Mouse (Mus musculus) neural tube, embryonic 11.5 days (tissue): ENCODE results near the gene Jade3. TPM values are rescaled to one million over a fixed set of nuclear protein-coding genes. Genes with fewer than 3 reads are reported as not detected.
"Not testable (repeated sequence)": the region's sequence is repeated elsewhere in the genome, so short reads cannot be mapped to it uniquely, and the experiment has no call there.

Source experiments
- ATAC-seq: fragments of 200-750 bp; cut with Nextera tagmentation; 2 replicates; pipeline ENCODE4 v1.8.0; 2017; ENCODE audit warnings: moderate number of reproducible peaks, mild to moderate bottlenecking, moderate TSS enrichment, moderate library complexity; ENCODE audit not compliant: insufficient read depth, low FRiP score, low TSS enrichment
- DNase-seq: peaks from one replicate; pipeline ENCODE4 v3.0.0-alpha.2; 2015; ENCODE audit warnings: low spot score
- H3K27ac ChIP-seq: fragments of 300-500 bp; sonication (generic); 2 replicates; pipeline ENCODE4 v1.5.1; 2014; ENCODE audit warnings: low read depth, mild to moderate bottlenecking, low read length
- H3K27me3 ChIP-seq: fragments of 300-500 bp; sonication (generic); 2 replicates; pipeline ENCODE4 v1.6.1; 2014; ENCODE audit warnings: mild to moderate bottlenecking, low read length, mixed read lengths; ENCODE audit not compliant: control insufficient read depth, insufficient read depth
- H3K36me3 ChIP-seq: fragments of 300-500 bp; sonication (generic); 2 replicates; pipeline ENCODE4 v1.6.1; 2014; ENCODE audit warnings: mild to moderate bottlenecking, low read length, moderate library complexity, mixed read lengths; ENCODE audit not compliant: control insufficient read depth, insufficient read depth
- H3K4me1 ChIP-seq: fragments of 300-500 bp; sonication (generic); 2 replicates; pipeline ENCODE4 v1.6.1; 2014; ENCODE audit warnings: low read length, mixed read lengths; ENCODE audit not compliant: control insufficient read depth, insufficient read depth
- H3K4me2 ChIP-seq: fragments of 300-500 bp; sonication (generic); 2 replicates; pipeline ENCODE4 v1.6.1; 2014; ENCODE audit warnings: low read depth, mild to moderate bottlenecking, moderate library complexity
- H3K4me3 ChIP-seq: fragments of 300-500 bp; sonication (generic); 2 replicates; pipeline ENCODE4 v1.5.1; 2014; ENCODE audit warnings: low read depth, low read length
- H3K9ac ChIP-seq: fragments of 300-500 bp; sonication (generic); 2 replicates; pipeline ENCODE4 v1.6.1; 2014; ENCODE audit warnings: mild to moderate bottlenecking, low read length
- H3K9me3 ChIP-seq: fragments of 300-500 bp; sonication (generic); 2 replicates; pipeline ENCODE4 v1.6.1; 2016; ENCODE audit warnings: low read length; ENCODE audit not compliant: control insufficient read depth
- WGBS: fragments of 180-500 bp; shearing (Covaris S2); extraction: QIAGEN DNeasy Blood & Tissue Kit; methylation state at CpG from one replicate; pipeline ENCODE4 v1.1.7; 2014; 5-methylcytosine and 5-hydroxymethylcytosine counted together
- polyA plus RNA-seq: library from polyadenylated mRNA; unstranded; fragments of >200 nt; fragmentation: Nextera tagmentation; extraction: Ambion mirVana; gene quantifications from 2 replicates; pipeline ENCODE4 v1.2.1, GENCODE M21; 2014

The Jade3 gene
- 8.4 and 9.5 TPM in 2 replicates for polyA plus RNA-seq

- Histone ChIP-seq H3K9me3 (no peaks in the 10 kb centered on the region), H3K4me1 (no peaks in the 10 kb centered on the region), H3K27ac (peak within 1 kb of the TSS; percentile 68), H3K4me2 (peak within 1 kb of the TSS; percentile 49), H3K4me3 (peak within 1 kb of the TSS; percentile 57), H3K27me3 (no peaks in the 10 kb centered on the region), H3K9ac (peak within 1 kb of the TSS; percentile 71), H3K36me3 (no peaks in the 10 kb centered on the region)
- ATAC-seq (peak; percentile 96), DNase-seq (peak; percentile 83)
- 13% methylated on average over 33 of the region's 67 CpGs for WGBS
Observed at GRCm38 (mm10) chrX:20425140-20425838, at the start of gene Jade3. TSS of gene Jade3 (plus strand) at chrX:20425688.

- Histone ChIP-seq H3K4me2 (no peak overlapping the region), H3K4me1 (no peaks in the 10 kb centered on the region), H3K27me3 (no peaks in the 10 kb centered on the region), H3K9ac (no peak overlapping the region), H3K36me3 (no peaks in the 10 kb centered on the region), H3K27ac (no peak overlapping the region), H3K9me3 (no peaks in the 10 kb centered on the region), H3K4me3 (no peak overlapping the region)
- 82% methylated on average over 7 of the region's 7 CpGs for WGBS
- ATAC-seq, result no peak
- no peak for DNase-seq
Observed at GRCm38 (mm10) chrX:20379347-20380014, 46.0 kb upstream of the Jade3 start.

- Histone ChIP-seq H3K27ac (no peak overlapping the region), H3K4me1 (no peaks in the 10 kb centered on the region), H3K27me3 (no peaks in the 10 kb centered on the region), H3K36me3 (no peaks in the 10 kb centered on the region), H3K4me3 (no peak overlapping the region), H3K9me3 (no peaks in the 10 kb centered on the region), H3K9ac (no peak overlapping the region), H3K4me2 (no peak overlapping the region)
- no peak for DNase-seq
- 86% methylated on average over 6 of the region's 6 CpGs for WGBS
- no peak for ATAC-seq
Observed at GRCm38 (mm10) chrX:20382260-20382659, 43.2 kb upstream of the Jade3 start.

GRCm38 (mm10) chrX:20387006-20387405, 38.5 kb upstream of the Jade3 start:
- Histone ChIP-seq H3K4me2 (no peak overlapping the region), H3K4me1 (no peaks in the 10 kb centered on the region), H3K27ac (no peak overlapping the region), H3K27me3 (no peaks in the 10 kb centered on the region), H3K4me3 (no peak overlapping the region), H3K9ac (no peak overlapping the region), H3K9me3 (no peaks in the 10 kb centered on the region), H3K36me3 (no peaks in the 10 kb centered on the region)
- ATAC-seq (no peak), DNase-seq (no peak)
- WGBS, result 79% methylated on average over 3 of the region's 3 CpGs

DNA sequence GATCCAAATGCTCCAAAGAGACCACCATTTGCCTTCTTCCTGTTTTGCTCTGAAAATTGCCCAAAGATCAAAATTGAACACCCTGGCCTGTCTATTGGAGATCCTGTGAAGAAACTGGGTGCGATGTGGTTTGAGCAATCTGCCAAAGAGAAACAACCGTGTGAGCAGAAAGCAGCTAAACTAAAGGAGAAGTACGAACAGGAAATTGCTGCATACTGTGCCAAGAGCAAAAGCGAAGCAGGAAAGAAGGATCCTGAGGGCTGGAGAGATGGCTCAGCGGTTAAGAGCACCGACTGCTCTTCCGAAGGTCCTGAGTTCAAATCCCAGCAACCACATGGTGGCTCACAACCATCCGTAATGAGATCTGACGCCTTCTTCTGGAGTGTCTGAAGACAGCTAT, 33.5 kb upstream of the Jade3 start:
- not testable (repeated sequence) for H3K9ac ChIP-seq, H3K4me2 ChIP-seq, ATAC-seq, H3K27ac ChIP-seq, H3K27me3 ChIP-seq, H3K4me3 ChIP-seq, H3K36me3 ChIP-seq, H3K9me3 ChIP-seq, DNase-seq, H3K4me1 ChIP-seq
- WGBS, result 91% methylated on average over 9 of the region's 9 CpGs

DNA sequence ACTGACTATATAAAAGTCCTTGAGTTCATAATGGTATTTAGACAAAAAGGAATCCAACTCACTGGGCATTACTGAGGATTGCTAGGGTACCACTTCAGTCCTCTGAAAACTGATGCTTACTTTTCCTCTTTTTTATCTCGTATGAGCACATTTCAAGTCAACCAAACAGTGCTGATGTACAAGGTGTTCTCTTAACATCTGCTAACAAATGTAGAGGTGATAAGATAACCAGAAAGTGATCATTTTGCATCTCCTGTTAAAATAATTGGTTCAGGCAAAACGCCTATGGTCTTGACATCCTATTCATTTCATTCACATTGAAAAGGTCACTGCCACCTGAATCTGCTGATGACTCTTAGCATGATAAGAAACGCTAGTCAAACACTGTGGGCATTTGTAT, 32.5 kb upstream of the Jade3 start:
- Histone ChIP-seq H3K4me3 (no peak overlapping the region), H3K9me3 (no peaks in the 10 kb centered on the region), H3K4me1 (no peaks in the 10 kb centered on the region), H3K27ac (no peak overlapping the region), H3K36me3 (no peaks in the 10 kb centered on the region), H3K27me3 (no peaks in the 10 kb centered on the region), H3K9ac (no peak overlapping the region), H3K4me2 (no peak overlapping the region)
- ATAC-seq (no peak), DNase-seq (no peak)
- WGBS, result 81% methylated on average over 3 of the region's 3 CpGs

GRCm38 (mm10) chrX:20404068-20404467, 21.4 kb upstream of the Jade3 start:
- Histone ChIP-seq H3K9ac (no peak overlapping the region), H3K4me1 (no peaks in the 10 kb centered on the region), H3K9me3 (no peaks in the 10 kb centered on the region), H3K4me3 (no peak overlapping the region), H3K27ac (no peak overlapping the region), H3K4me2 (no peak overlapping the region), H3K27me3 (no peaks in the 10 kb centered on the region), H3K36me3 (no peaks in the 10 kb centered on the region)
- no peak for ATAC-seq
- WGBS, result 84% methylated on average over 4 of the region's 4 CpGs
- no peak for DNase-seq

DNA sequence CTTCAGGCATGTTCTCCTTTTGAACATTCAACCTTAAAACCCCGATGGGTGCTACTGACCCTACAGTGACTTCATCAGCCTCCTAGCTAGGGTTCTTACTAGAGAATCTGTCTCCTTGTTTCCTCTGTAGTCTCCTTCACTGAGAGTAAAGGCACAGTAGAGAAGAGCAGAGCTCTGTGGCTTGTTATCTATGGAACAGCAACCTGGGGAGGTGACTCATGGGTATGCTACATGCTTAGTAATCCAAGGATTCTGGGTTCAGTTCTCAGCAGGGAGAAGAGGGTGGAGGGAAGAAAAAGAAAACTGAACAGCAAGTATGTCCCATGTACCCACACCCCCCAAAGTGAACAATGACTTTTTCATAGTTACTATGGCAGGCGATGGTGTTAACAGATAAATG, 18.6 kb upstream of the Jade3 start:
- Histone ChIP-seq H3K36me3 (no peaks in the 10 kb centered on the region), H3K9me3 (no peaks in the 10 kb centered on the region), H3K9ac (no peak overlapping the region), H3K27me3 (no peaks in the 10 kb centered on the region), H3K4me1 (no peaks in the 10 kb centered on the region), H3K27ac (no peak overlapping the region), H3K4me3 (no peak overlapping the region), H3K4me2 (no peak overlapping the region)
- 95% methylated on average over 2 of the region's 2 CpGs for WGBS
- ATAC-seq (no peak), DNase-seq (no peak)

DNA sequence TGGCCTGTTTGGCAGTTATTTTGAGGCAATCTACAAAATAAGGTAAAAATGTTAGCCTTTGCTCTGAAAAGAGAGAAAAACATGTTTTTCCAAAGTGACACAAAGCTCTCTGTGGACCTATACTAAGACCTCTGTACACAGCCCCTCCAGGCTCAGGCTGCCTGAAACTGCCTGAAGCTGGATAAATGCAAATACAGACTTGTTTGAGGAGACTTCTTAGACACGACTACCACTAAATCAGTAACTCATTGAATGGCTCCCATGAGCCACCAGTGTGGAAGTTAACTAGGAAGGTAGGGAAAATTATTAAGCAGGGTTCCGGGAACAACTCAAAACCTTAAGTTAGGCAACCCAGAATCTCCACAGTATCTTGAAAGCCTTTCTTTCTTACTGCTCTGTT, 17.8 kb upstream of the Jade3 start:
- H3K9me3 ChIP-seq, result no peaks in the 10 kb centered on the region
- no peak overlapping the region for H3K27ac ChIP-seq
- no peak overlapping the region for H3K4me2 ChIP-seq
- H3K36me3 ChIP-seq, result no peaks in the 10 kb centered on the region
- DNase-seq (no peak), ATAC-seq (no peak)
- WGBS, result 67% methylated on average over 2 of the region's 2 CpGs
- no peak overlapping the region for H3K9ac ChIP-seq
- no peaks in the 10 kb centered on the region for H3K27me3 ChIP-seq
- H3K4me1 ChIP-seq, result no peaks in the 10 kb centered on the region
- H3K4me3 ChIP-seq, result no peak overlapping the region
